ENCODE assay signal across 16 mouse cellular contexts in genomic region chr12:102287904-102288602, GRCm38 (mm10). TPM values are rescaled to one million over a fixed set of nuclear protein-coding genes. Genes with fewer than 3 reads are reported as not detected.
DNase-seq lines count a peak whose midpoint lies in the region; ATAC-seq and TF ChIP-seq lines count a peak whose summit lies in the region.
"Had no signal": no experiment of that assay in that cellular context is flagged by ENCODE, and none has a peak within 500 bp of the region (broad histone marks: within the 10 kb centered on the region; RNA-seq: fewer than 3 reads in every experiment).

No protein-coding gene starts in this region.

- no peak for TF ChIP-seq EP300 in heart, postnatal 0 days (IDR thresholded peaks at IDR 0.05; ENCODE audit: low read depth)
- TF ChIP-seq EP300 in liver, postnatal 0 days (IDR thresholded peaks at IDR 0.05; ENCODE audit: low read depth): no peak

- H3K27ac ChIP-seq in heart, embryonic 13.5 days (replicated peaks): peak overlapping the region; percentile 86
- peak overlapping the region; percentile 38 for H3K27ac ChIP-seq in liver, adult 2 months (replicated peaks; ENCODE audit: insufficient read depth, low read depth, low read length)
- peak overlapping the region; percentile 79 for H3K27ac ChIP-seq in heart, postnatal 0 days (ENCODE audit: low read depth)
- peak overlapping the region; percentile 25; the same call in 1 of the 2 replicates for H3K27ac ChIP-seq in liver, postnatal 0 days (ENCODE audit: low read depth)
- H3K27ac ChIP-seq: forebrain, embryonic 12.5 days had no signal

- no peak for TF ChIP-seq CTCF in liver, adult 2 months (IDR thresholded peaks at IDR 0.05; ENCODE audit: low read depth, low read length)
- no peak for TF ChIP-seq CTCF in heart, postnatal 0 days (IDR thresholded peaks at IDR 0.05; ENCODE audit: low read depth)
- no peak for TF ChIP-seq CTCF in liver, postnatal 0 days (IDR thresholded peaks at IDR 0.05; ENCODE audit: low read depth)

- H3K4me1 ChIP-seq in heart, embryonic 13.5 days: peaks cover 84% of the 10 kb centered on the region
- H3K4me1 ChIP-seq in liver, adult 2 months (ENCODE audit: control insufficient read depth, insufficient read depth, low read length): peaks cover 26% of the 10 kb centered on the region
- H3K4me1 ChIP-seq in heart, postnatal 0 days (ENCODE audit: control insufficient read depth, insufficient read depth): peaks cover 60% of the 10 kb centered on the region
- peaks cover 73% of the 10 kb centered on the region for H3K4me1 ChIP-seq in liver, postnatal 0 days (ENCODE audit: insufficient read depth)

- peaks cover 48% of the 10 kb centered on the region; the same call in 1 of the 2 replicates for H3K79me2 ChIP-seq in liver, adult 2 months (ENCODE audit: control insufficient read depth, insufficient read depth, low read length)

- H3K27me3 ChIP-seq in heart, embryonic 13.5 days (replicated peaks): no peaks in the 10 kb centered on the region
- no peaks in the 10 kb centered on the region for H3K27me3 ChIP-seq in liver, adult 2 months (ENCODE audit: control insufficient read depth, insufficient read depth, low read length)
- H3K27me3 ChIP-seq in heart, postnatal 0 days (ENCODE audit: control insufficient read depth, insufficient read depth, low read length): no peaks in the 10 kb centered on the region
- H3K27me3 ChIP-seq in liver, postnatal 0 days (ENCODE audit: insufficient read depth, low read length): no peaks in the 10 kb centered on the region

- no peaks in the 10 kb centered on the region for H3K9me3 ChIP-seq in heart, embryonic 13.5 days
- H3K9me3 ChIP-seq in heart, postnatal 0 days (replicated peaks; ENCODE audit: control insufficient read depth, low read length): no peaks in the 10 kb centered on the region
- H3K9me3 ChIP-seq in liver, postnatal 0 days (ENCODE audit: low read length): no peaks in the 10 kb centered on the region
- H3K9me3 ChIP-seq: forebrain, embryonic 12.5 days; liver, embryonic 15.5 days had no signal

- no peak overlapping the region for H3K4me3 ChIP-seq in heart, embryonic 13.5 days
- no peak overlapping the region for H3K4me3 ChIP-seq in liver, adult 2 months (ENCODE audit: insufficient read depth, low read depth, low read length)
- no peak overlapping the region for H3K4me3 ChIP-seq in heart, postnatal 0 days (ENCODE audit: low read depth, low read length)
- no peak overlapping the region for H3K4me3 ChIP-seq in liver, postnatal 0 days (ENCODE audit: low read depth, low read length)
- H3K4me3 ChIP-seq: forebrain, embryonic 12.5 days; liver, embryonic 15.5 days had no signal

- no peak for ATAC-seq in heart, embryonic 13.5 days (ENCODE audit: extremely low read depth, insufficient number of reproducible peaks, low FRiP score, low TSS enrichment)
- no peak for ATAC-seq in heart, postnatal 0 days (ENCODE audit: insufficient read depth, low read depth)
- ATAC-seq in liver, postnatal 0 days: no peak

- intact Hi-C loops in left cerebral cortex, postnatal 10 days (cut with DNase I): no loop called here

- 47% methylated on average over 6 of the region's 6 CpGs for WGBS in heart, embryonic 13.5 days
- 53% methylated on average over 6 of the region's 6 CpGs for WGBS in liver, adult 2 months
- 49% methylated on average over 6 of the region's 6 CpGs for WGBS in heart, postnatal 0 days
- 40% methylated on average over 6 of the region's 6 CpGs for WGBS in liver, postnatal 0 days (ENCODE audit: insufficient replicate concordance)

- no peak overlapping the region for H3K4me2 ChIP-seq in heart, embryonic 13.5 days
- no peak overlapping the region for H3K4me2 ChIP-seq in heart, postnatal 0 days (ENCODE audit: low read depth, low read length)
- no peak overlapping the region for H3K4me2 ChIP-seq in liver, postnatal 0 days (ENCODE audit: low read depth, low read length)
- H3K4me2 ChIP-seq: forebrain, embryonic 12.5 days; liver, embryonic 15.5 days had no signal

- H3K9ac ChIP-seq in heart, embryonic 13.5 days: peak overlapping the region; percentile 33
- no peak overlapping the region for H3K9ac ChIP-seq in liver, adult 2 months (ENCODE audit: low read depth, low read length)
- no peak overlapping the region for H3K9ac ChIP-seq in heart, postnatal 0 days (replicated peaks; ENCODE audit: low read depth, low read length)
- no peak overlapping the region for H3K9ac ChIP-seq in liver, postnatal 0 days (replicated peaks)
- H3K9ac ChIP-seq: forebrain, embryonic 12.5 days; liver, embryonic 15.5 days had no signal

- no peak for DNase-seq in heart, adult 18-20 months
- no peak for DNase-seq in liver, adult 2 months (ENCODE audit: extremely low read depth, low read depth, low spot score)
- no peak for DNase-seq in liver
- DNase-seq in heart, postnatal 0 days (ENCODE audit: low spot score): no peak
- DNase-seq in liver, postnatal 0 days: no peak
- DNase-seq in cerebellum, adult 11-12 months: no peak
- DNase-seq in left cerebral cortex, postnatal 10 days (ENCODE audit: extremely low spot score in 1 of 2, low spot score in 2 of 2): no peak
- DNase-seq: cerebellum, adult 18-20 months; embryo, embryonic 11 days; kidney, adult 8-10 months; left cerebral cortex, postnatal 4 days; right cerebral cortex, postnatal 4 days; thymus, postnatal 14 days had no signal

- H3K36me3 ChIP-seq in heart, embryonic 13.5 days: peaks cover 4% of the 10 kb centered on the region; the same call in 1 of the 2 replicates
- H3K36me3 ChIP-seq in liver, adult 2 months (ENCODE audit: control insufficient read depth, insufficient read depth, low read length): no peaks in the 10 kb centered on the region
- no peaks in the 10 kb centered on the region for H3K36me3 ChIP-seq in heart, postnatal 0 days (replicated peaks; ENCODE audit: control insufficient read depth, insufficient read depth, low read length)
- H3K36me3 ChIP-seq in liver, postnatal 0 days (replicated peaks; ENCODE audit: insufficient read depth, low read length): 0 out of 2 replicates have a peak, but pooled peaks cover 3% of the 10 kb centered on the region
- H3K36me3 ChIP-seq: forebrain, embryonic 12.5 days; liver, embryonic 15.5 days had no signal

- TF ChIP-seq POLR2A in liver, adult 2 months (IDR thresholded peaks at IDR 0.05; ENCODE audit: extremely low read depth, insufficient read depth, low read length): no peak

RNA-seq across cellular contexts. Expression of gene Rin3, which starts 5.2 kb away (rescaled TPM):
- polyA plus RNA-seq in heart, embryonic 13.5 days (2015; fragmentation: Nextera tagmentation; extraction: Ambion mirVana): 8.0 and 10.2 TPM in 2 replicates
- total RNA-seq in heart, adult 18-20 months (2021): 10 to 100 TPM; 28.3 to 29.5 TPM
- total RNA-seq in liver, adult 2 months (2014; rRNA removed): 4.9 and 9.2 TPM in 2 replicates
- 8.4 and 12.0 TPM in 2 replicates for polyA plus RNA-seq in liver, adult 2 months (2012; rRNA removed)
- total RNA-seq in heart, postnatal 0 days (2014; rRNA removed; ENCODE audit: low replicate concordance): 11.6 and 13.4 TPM in 2 replicates
- polyA plus RNA-seq in heart, postnatal 0 days (2015; fragmentation: Nextera tagmentation; extraction: Ambion mirVana): 4.6 TPM in 2 replicates
- 8.3 and 10.0 TPM in 2 replicates for polyA plus RNA-seq in liver, postnatal 0 days (2015; fragmentation: Nextera tagmentation; extraction: Ambion mirVana)
- total RNA-seq in left cerebral cortex, postnatal 10 days (2021): 1 to 10 TPM; 3.7 to 3.8 TPM

Comparison
In these comparisons a context has a peak if more than half of its experiments do, and no peak if none do; other contexts are left out.
1. H3K27ac ChIP-seq: peak in every context shown above with its lines; median percentile 86 in heart, embryonic 13.5 days; 79 in heart, postnatal 0 days; 38 in liver, adult 2 months; 25 in liver, postnatal 0 days.